Mouse (Mus musculus): ENCODE measurements around the gene Galk2.

Galk2 gene

GRCm38 (mm10) chr2:125858521-125859280, at the start of gene Galk2, which contains the start of gene Cops2:
TSS of gene Galk2 (plus strand) at chr2:125859109.
TSS of gene Cops2 (minus strand) at chr2:125859139.
- in situ Hi-C loops (cut with MboI, MseI) = no loop called here

GRCm38 (mm10) chr2:125809551-125809950, 49.4 kb upstream of the Galk2 start:
- in situ Hi-C loops (cut with MboI, MseI) = no loop called here

DNA sequence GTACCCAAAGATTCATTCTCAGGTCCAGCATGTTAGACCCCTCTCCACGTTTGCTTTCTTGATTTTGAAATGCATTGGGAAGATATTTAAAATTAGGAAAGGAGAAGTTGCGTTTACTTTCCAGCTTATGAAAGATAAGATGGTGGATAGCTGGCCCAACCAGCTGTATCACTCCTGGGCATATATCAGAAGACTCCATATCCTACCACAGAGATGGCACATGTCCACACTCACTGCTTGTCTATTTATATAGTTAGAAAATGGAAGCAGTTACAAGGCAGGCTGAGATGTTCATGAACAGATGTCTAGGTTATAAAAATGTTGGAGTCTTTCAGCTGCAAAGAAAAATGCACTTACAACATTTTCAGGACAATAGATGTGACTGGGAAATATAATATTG, 47.6 kb upstream of the Galk2 start:
- in situ Hi-C loops (cut with MboI, MseI) = no loop called here

DNA sequence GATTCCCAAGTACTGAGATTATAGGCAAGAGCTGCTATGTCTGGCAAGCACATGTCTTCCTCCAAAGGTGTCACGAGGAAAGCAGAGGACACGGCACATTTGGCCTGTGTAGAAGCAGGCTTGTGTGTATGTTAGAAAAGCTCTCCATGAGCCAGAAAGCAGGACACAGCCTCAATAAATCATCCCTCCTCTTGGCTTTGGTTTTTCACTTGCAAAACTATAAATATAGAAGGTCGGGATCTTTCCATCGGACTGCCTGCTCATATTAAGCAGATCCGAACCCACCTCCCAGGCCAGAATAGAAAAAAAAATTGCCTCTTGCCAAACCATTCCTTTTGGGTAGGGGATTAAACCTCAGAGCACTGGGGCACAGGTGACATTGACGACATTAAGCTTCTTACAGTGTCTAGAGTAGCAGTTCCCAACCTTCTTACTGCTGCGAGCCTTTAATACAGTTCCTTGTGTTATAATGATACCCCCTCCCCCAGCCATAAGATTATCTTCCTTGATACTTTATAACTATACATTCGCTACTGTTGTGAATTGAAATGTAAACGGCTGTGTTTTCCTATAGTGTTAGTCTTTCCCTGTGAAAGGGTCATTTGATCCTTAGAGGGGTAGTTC, 44.8 kb upstream of the Galk2 start:
- in situ Hi-C loops (cut with MboI, MseI) = no loop called here

DNA sequence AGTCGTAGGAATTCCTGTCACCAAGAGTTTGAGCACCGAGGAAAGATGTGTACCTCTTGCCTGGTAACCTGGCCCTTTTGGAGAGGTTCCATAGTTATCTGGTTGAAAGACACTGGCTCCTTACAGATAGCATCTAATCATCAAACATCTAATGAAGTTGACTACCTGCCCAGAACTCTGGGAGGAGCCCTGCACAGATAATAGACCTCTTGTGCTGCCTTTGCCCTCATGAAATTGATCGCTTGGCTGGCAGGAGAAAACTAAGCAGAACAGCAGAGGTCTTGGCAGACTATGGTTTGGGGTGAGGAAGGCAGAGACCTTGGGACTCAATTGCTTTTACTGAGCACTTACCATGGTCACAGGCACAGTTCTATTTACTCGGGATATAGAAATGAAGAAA, 38.5 kb upstream of the Galk2 start:
- in situ Hi-C loops (cut with MboI, MseI) = no loop called here

- in situ Hi-C loops (cut with MboI, MseI) = no loop called here
These were observed 32.7 kb upstream of the Galk2 start for GRCm38 (mm10) chr2:125826201-125826600.

- in situ Hi-C loops (cut with MboI, MseI) = no loop called here
These were observed 31.0 kb upstream of the Galk2 start for GRCm38 (mm10) chr2:125827898-125828297.

GRCm38 (mm10) chr2:125829924-125830323, 29.0 kb upstream of the Galk2 start:
- in situ Hi-C loops (cut with MboI, MseI) = no loop called here

GRCm38 (mm10) chr2:125838091-125838490, 20.8 kb upstream of the Galk2 start:
- in situ Hi-C loops (cut with MboI, MseI) = loop anchor here (5.0 kb wide), 1 partner anchor 76 kb away; no protein-coding TSS in a partner anchor

- in situ Hi-C loops (cut with MboI, MseI) = loop anchor here (5.0 kb wide), 1 partner anchor 76 kb away; no protein-coding TSS in a partner anchor
These were observed 20.1 kb upstream of the Galk2 start for GRCm38 (mm10) chr2:125838708-125839284.

DNA sequence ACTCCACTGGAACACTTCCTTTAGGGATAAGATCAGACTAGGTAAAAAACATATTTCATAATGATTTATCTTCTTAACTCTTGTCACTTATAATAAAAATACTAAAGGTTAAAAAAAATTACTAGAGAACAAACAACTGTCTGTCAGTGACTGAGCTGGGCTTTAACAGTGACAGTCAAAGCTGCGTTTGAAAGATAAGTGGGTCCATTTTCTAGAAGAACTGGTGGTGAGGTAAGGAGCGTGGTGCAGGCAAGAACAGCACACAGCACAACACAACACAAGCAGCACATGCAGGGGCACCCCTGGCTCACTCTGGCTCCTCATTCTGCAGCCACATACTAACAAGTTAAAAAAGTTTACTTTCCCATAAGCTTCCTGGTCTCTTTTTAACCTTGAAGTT, 7.7 kb upstream of the Galk2 start:
- in situ Hi-C loops (cut with MboI, MseI) = no loop called here

GRCm38 (mm10) chr2:125857707-125858106, 1.2 kb upstream of the Galk2 start:
- in situ Hi-C loops (cut with MboI, MseI) = no loop called here

DNA sequence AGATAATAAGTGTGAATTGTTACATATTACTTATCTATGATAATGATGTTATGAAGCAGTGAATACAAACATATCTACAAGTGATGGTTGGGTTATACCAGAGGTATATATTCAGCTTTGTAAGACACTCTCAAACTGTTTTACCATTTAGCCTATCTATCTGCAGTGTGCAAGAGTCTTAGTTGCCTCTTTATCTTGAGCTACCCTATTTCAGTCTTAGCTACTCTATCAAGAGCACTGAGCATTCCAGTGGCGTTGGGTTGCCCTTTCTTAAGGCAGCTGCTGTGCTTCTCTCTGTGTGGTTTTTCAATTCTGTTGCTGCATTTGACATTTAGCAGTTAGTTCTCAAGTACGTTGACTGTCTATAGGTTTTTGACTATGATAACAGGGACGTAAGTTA, 4.9 kb downstream of the Galk2 start:
- in situ Hi-C loops (cut with MboI, MseI) = no loop called here

DNA sequence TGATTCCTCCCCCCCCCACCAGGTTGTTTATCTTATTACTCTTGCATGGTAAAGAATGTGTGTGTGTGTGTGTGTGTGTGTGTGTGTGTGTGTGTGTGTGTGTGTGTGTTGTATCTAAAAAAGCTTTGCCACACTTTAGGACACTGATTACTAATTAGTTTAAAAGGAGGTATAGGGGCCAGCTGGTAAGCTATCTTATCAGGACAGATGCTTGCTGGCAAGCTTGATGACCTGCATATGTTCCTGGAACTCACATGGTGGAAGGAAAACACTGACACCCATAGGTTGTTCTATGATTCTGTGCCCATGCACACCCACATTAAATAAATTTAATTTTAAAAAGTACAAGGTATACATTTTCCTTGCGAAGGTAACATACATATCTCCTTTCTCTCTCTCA, 5.6 kb downstream of the Galk2 start:
- in situ Hi-C loops (cut with MboI, MseI) = no loop called here

GRCm38 (mm10) chr2:125865585-125865984, 6.7 kb downstream of the Galk2 start:
- in situ Hi-C loops (cut with MboI, MseI) = no loop called here

- in situ Hi-C loops (cut with MboI, MseI) = no loop called here
These were observed 7.3 kb downstream of the Galk2 start for GRCm38 (mm10) chr2:125866058-125866740.

GRCm38 (mm10) chr2:125868301-125868700, 9.4 kb downstream of the Galk2 start:
- in situ Hi-C loops (cut with MboI, MseI) = no loop called here

GRCm38 (mm10) chr2:125870159-125870558, 11.2 kb downstream of the Galk2 start:
- in situ Hi-C loops (cut with MboI, MseI) = no loop called here

DNA sequence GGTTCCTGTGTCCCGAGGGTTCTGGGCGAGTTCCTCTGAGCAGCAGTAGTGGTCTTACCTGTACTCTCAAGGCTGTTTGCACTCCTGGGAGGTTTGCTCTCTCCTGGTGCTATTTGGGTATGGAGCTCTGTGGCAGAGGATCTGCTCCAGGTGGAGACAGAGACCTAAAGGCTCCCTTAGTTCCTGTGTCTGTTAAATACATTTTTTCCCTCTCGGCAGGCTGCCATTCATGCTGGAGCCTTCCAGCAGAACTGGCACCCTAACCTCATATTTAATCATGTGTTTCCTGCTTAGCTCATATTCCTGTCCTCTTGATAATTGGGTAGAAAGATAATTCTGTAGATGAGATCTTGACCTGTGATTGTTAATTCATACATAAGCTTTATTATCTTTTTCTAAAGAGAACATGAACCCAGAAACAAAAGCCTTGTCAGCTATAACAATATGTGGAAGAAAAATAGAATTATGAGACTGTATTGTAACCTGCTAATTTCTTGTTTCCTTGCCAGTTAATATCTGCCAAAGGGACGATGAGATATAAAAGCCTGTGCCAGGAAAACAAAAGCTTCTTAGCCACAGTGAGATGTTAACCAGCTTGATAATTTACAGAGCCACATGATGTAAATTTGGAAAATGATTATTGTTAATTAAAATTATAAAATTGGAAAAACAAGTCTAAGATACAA, 27.1 kb downstream of the Galk2 start:
- in situ Hi-C loops (cut with MboI, MseI) = loop anchor here (25.0 kb wide), 1 partner anchor 251 kb away; no protein-coding TSS in a partner anchor

- in situ Hi-C loops (cut with MboI, MseI) = loop anchor here (25.0 kb wide), 1 partner anchor 244 kb away; no protein-coding TSS in a partner anchor
These were observed 34.2 kb downstream of the Galk2 start for GRCm38 (mm10) chr2:125893096-125893495.

DNA sequence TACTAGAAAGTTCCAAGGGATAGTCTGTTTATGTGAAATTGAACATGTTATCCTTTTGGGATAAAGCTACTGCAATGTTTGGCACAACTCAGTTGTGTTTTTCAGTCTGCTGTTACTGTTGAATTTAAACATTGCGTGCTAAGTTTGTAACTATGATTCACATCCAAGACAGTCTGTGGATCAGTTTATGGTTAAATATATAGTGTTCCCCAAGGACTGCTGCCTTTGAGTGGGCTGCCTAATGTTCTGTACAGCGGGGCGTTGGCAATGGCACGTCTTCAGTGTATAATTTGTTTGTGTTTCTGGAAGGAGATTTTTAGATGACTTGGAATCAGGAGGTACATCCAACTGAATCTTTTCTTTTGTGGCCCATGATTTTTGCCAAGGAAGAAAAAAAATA, 36.2 kb downstream of the Galk2 start:
- in situ Hi-C loops (cut with MboI, MseI) = loop anchor here (5.0 to 25.0 kb wide), 2 partner anchors 137 to 242 kb away; partner anchors contain the start of gene Fgf7
